ENCODE assay signal across 11 mouse cellular contexts in the genomic region with DNA sequence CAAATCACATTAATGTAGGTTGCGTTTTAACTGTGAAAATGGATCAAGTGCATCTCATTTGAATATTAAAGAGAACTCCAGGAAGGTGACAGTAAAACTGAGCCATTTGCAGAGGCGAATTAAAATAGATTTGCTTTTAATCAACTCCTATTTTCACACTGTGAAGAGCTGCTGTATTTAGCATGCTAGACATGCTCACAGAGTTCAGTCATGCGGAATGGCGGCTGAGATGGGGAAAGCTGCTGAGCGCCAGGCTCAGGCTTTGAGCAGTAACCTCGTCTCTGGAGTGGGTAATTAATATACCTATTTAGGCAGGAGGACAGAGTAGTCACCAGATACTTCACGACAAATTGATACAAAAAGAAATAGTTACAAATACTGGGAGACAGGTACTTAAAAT. TPM values are rescaled to one million over a fixed set of nuclear protein-coding genes. Genes with fewer than 3 reads are reported as not detected.
DNase-seq lines count a peak whose midpoint lies in the region; ATAC-seq and TF ChIP-seq lines count a peak whose summit lies in the region.
"Had no signal": no experiment of that assay in that cellular context is flagged by ENCODE, and none has a peak within 500 bp of the region (broad histone marks: within the 10 kb centered on the region; RNA-seq: fewer than 3 reads in every experiment).

No protein-coding gene starts in this region.

- no peak for ATAC-seq in heart, embryonic 16.5 days (replicated peaks; ENCODE audit: extremely low read depth, insufficient read depth, low FRiP score)
- ATAC-seq in hindbrain, postnatal 0 days = no peak
- ATAC-seq in midbrain, postnatal 0 days (ENCODE audit: low FRiP score) = no peak

- no peak for DNase-seq in heart, postnatal 36 days
- DNase-seq in embryo, embryonic 11 days = peak; percentile 68
- peak; percentile 75 for DNase-seq in hindbrain, postnatal 0 days (ENCODE audit: low spot score)
- peak; percentile 65 for DNase-seq in midbrain, postnatal 0 days (ENCODE audit: low spot score)
- no peak for DNase-seq in urinary bladder, postnatal 14 days (ENCODE audit: low spot score)
- no peak for DNase-seq in spleen, adult 12 weeks (ENCODE audit: low spot score)
- DNase-seq in adrenal gland, postnatal 10 days = no peak
- DNase-seq: cerebellum, adult 18-20 months; lung, adult 18-20 months had no signal

- no peaks in the 10 kb centered on the region for H3K27me3 ChIP-seq in heart, embryonic 16.5 days (ENCODE audit: control insufficient read depth, insufficient read depth, low read length)
- H3K27me3 ChIP-seq in hindbrain, postnatal 0 days (ENCODE audit: insufficient read depth, low read length) = no peaks in the 10 kb centered on the region
- H3K27me3 ChIP-seq in midbrain, postnatal 0 days (ENCODE audit: insufficient read depth, low read length) = no peaks in the 10 kb centered on the region

- peak overlapping the region; percentile 29; the same call in 1 of the 2 replicates for H3K9ac ChIP-seq in heart, embryonic 16.5 days (ENCODE audit: low read length)
- no peak overlapping the region for H3K9ac ChIP-seq in hindbrain, postnatal 0 days (replicated peaks; ENCODE audit: low read length)
- no peak overlapping the region for H3K9ac ChIP-seq in midbrain, postnatal 0 days (replicated peaks; ENCODE audit: low read length, poor library complexity, severe bottlenecking)

- H3K27ac ChIP-seq in heart, embryonic 16.5 days (ENCODE audit: low read length) = peak overlapping the region; percentile 74
- H3K27ac ChIP-seq in hindbrain, postnatal 0 days = peak overlapping the region; percentile 45; the same call in 1 of the 2 replicates
- H3K27ac ChIP-seq in midbrain, postnatal 0 days (ENCODE audit: low read depth, low read length) = no peak overlapping the region

- whole genome bisulfite sequencing in heart, embryonic 16.5 days = 42% methylated on average over 7 of the region's 7 CpGs
- 9% methylated on average over 7 of the region's 7 CpGs for WGBS in hindbrain, postnatal 0 days
- 16% methylated on average over 7 of the region's 7 CpGs for WGBS in midbrain, postnatal 0 days

- no peak overlapping the region for H3K4me3 ChIP-seq in heart, embryonic 16.5 days (ENCODE audit: low read length)
- no peak overlapping the region for H3K4me3 ChIP-seq in hindbrain, postnatal 0 days (ENCODE audit: low read length)
- no peak overlapping the region for H3K4me3 ChIP-seq in midbrain, postnatal 0 days (ENCODE audit: low read depth, low read length)
- H3K4me3 ChIP-seq: erythroblast, embryonic 14.5 days had no signal

- intact Hi-C loops in heart, postnatal 36 days (cut with DNase I) = no loop called here

- H3K4me2 ChIP-seq in heart, embryonic 16.5 days (ENCODE audit: low read depth, low read length) = peak overlapping the region; percentile 21; the same call in 1 of the 2 replicates
- H3K4me2 ChIP-seq in hindbrain, postnatal 0 days (ENCODE audit: low read depth, low read length) = peak overlapping the region; percentile 31; the same call in 1 of the 2 replicates
- H3K4me2 ChIP-seq in midbrain, postnatal 0 days (ENCODE audit: low read depth, low read length, poor library complexity, severe bottlenecking) = no peak overlapping the region

- no peaks in the 10 kb centered on the region for H3K9me3 ChIP-seq in heart, embryonic 16.5 days (replicated peaks; ENCODE audit: control insufficient read depth, low read length)
- H3K9me3 ChIP-seq in hindbrain, postnatal 0 days (ENCODE audit: low read length) = no peaks in the 10 kb centered on the region
- no peaks in the 10 kb centered on the region for H3K9me3 ChIP-seq in midbrain, postnatal 0 days (ENCODE audit: low read length)

- no peaks in the 10 kb centered on the region for H3K36me3 ChIP-seq in heart, embryonic 16.5 days (ENCODE audit: control insufficient read depth, insufficient read depth)
- no peaks in the 10 kb centered on the region for H3K36me3 ChIP-seq in hindbrain, postnatal 0 days (ENCODE audit: insufficient read depth, low read length)
- H3K36me3 ChIP-seq in midbrain, postnatal 0 days (ENCODE audit: insufficient read depth, low read length) = no peaks in the 10 kb centered on the region

- peaks cover 14% of the 10 kb centered on the region for H3K4me1 ChIP-seq in heart, embryonic 16.5 days (ENCODE audit: control insufficient read depth, insufficient read depth, low read length)
- peaks cover 7% of the 10 kb centered on the region for H3K4me1 ChIP-seq in hindbrain, postnatal 0 days (ENCODE audit: insufficient read depth, low read length)
- no peaks in the 10 kb centered on the region for H3K4me1 ChIP-seq in midbrain, postnatal 0 days (ENCODE audit: insufficient read depth, low read length)

- no peak for TF ChIP-seq CTCF in hindbrain, postnatal 0 days (IDR thresholded peaks at IDR 0.05; ENCODE audit: low read depth)
- no peak for TF ChIP-seq CTCF in midbrain, postnatal 0 days (IDR thresholded peaks at IDR 0.05)

RNA-seq across cellular contexts. Expression of gene Spen, which starts 3.5 kb away (rescaled TPM):
- polyA plus RNA-seq in heart, embryonic 16.5 days (2015; fragmentation: Nextera tagmentation; extraction: Ambion mirVana) = 5.2 and 7.1 TPM in 2 replicates
- 10 to 100 TPM; 31.1 to 32.4 TPM for total RNA-seq in heart, postnatal 36 days (2021)
- 16.9 and 17.4 TPM in 2 replicates for total RNA-seq in hindbrain, postnatal 0 days (2014; rRNA removed)
- polyA plus RNA-seq in hindbrain, postnatal 0 days (2015; fragmentation: Nextera tagmentation; extraction: Ambion mirVana) = 11.0 and 13.0 TPM in 2 replicates
- 20.0 and 23.2 TPM in 2 replicates for total RNA-seq in midbrain, postnatal 0 days (2014; rRNA removed)
- 8.6 and 13.6 TPM in 2 replicates for polyA plus RNA-seq in midbrain, postnatal 0 days (2015; fragmentation: Nextera tagmentation; extraction: Ambion mirVana)
- total RNA-seq in adrenal gland, postnatal 10 days (2021) = 10 to 100 TPM; 36.6 to 55.2 TPM

Comparison
In these comparisons a context has a peak if more than half of its experiments do, and no peak if none do; other contexts are left out.
1. DNase-seq: peak in embryo, embryonic 11 days (single experiment), hindbrain, postnatal 0 days (single experiment) and midbrain, postnatal 0 days (single experiment); none in heart, postnatal 36 days (0 of 2), urinary bladder, postnatal 14 days (single experiment), spleen, adult 12 weeks (single experiment) and adrenal gland, postnatal 10 days (single experiment).